ENCODE assay signal across 9 mouse cellular contexts in genomic region chr5:140771612-140772011, GRCm38 (mm10). TPM values are rescaled to one million over a fixed set of nuclear protein-coding genes. Genes with fewer than 3 reads are reported as not detected.
A peak's percentile ranks its signal among the peaks of the same experiment; 100 is the strongest.
DNase-seq lines count a peak whose midpoint lies in the region; ATAC-seq and TF ChIP-seq lines count a peak whose summit lies in the region.
"Had no signal": no experiment of that assay in that cellular context is flagged by ENCODE, and none has a peak within 500 bp of the region (broad histone marks: within the 10 kb centered on the region; RNA-seq: fewer than 3 reads in every experiment).

No protein-coding gene starts in this region.

- no peak for TF ChIP-seq CTCF in small intestine, adult 2 months (IDR thresholded peaks at IDR 0.05; ENCODE audit: extremely low read depth, insufficient read length, insufficient replicate concordance, low read depth, low read length)
- no peak for TF ChIP-seq CTCF in cerebellum, adult 2 months (IDR thresholded peaks at IDR 0.05; ENCODE audit: borderline replicate concordance, insufficient read depth, low read depth, low read length)

- TF ChIP-seq POLR2A in small intestine, adult 2 months (IDR thresholded peaks at IDR 0.05; ENCODE audit: low read depth, low read length) = no peak
- no peak for TF ChIP-seq POLR2A in cerebellum, adult 2 months (IDR thresholded peaks at IDR 0.05; ENCODE audit: borderline replicate concordance, insufficient read depth, low read length)

- WGBS in forebrain, embryonic 10.5 days = 77% methylated on average over 6 of the region's 6 CpGs
- WGBS in small intestine, adult 2 months = 66% methylated on average over 6 of the region's 6 CpGs
- WGBS in cerebellum, adult 2 months = 69% methylated on average over 6 of the region's 6 CpGs

- H3K36me3 ChIP-seq in megakaryocyte, embryonic 14.5 days (replicated peaks; ENCODE audit: low read length) = peaks cover 56% of the 10 kb centered on the region
- H3K36me3 ChIP-seq in forebrain, embryonic 10.5 days (replicated peaks) = peaks cover 7% of the 10 kb centered on the region; the same call in 1 of the 2 replicates
- no peaks in the 10 kb centered on the region for H3K36me3 ChIP-seq in small intestine, adult 2 months (ENCODE audit: control insufficient read depth, insufficient read depth, low read length)

- ATAC-seq in megakaryocyte, adult 5-6 weeks (ENCODE audit: poor library complexity, severe bottlenecking) = no peak
- ATAC-seq in frontal cortex, adult (ENCODE audit: low TSS enrichment) = no peak

- peaks cover 97% of the 10 kb centered on the region for H3K4me1 ChIP-seq in megakaryocyte, embryonic 14.5 days
- peaks cover 46% of the 10 kb centered on the region for H3K4me1 ChIP-seq in forebrain, embryonic 10.5 days
- peaks cover 2% of the 10 kb centered on the region; the same call in 1 of the 2 replicates for H3K4me1 ChIP-seq in small intestine, adult 2 months (ENCODE audit: control insufficient read depth, insufficient read depth, insufficient read length, low read length)
- peaks cover 21% of the 10 kb centered on the region for H3K4me1 ChIP-seq in cerebellum, adult 2 months (ENCODE audit: control insufficient read depth, insufficient read depth, low read length)

- no peaks in the 10 kb centered on the region for H3K27me3 ChIP-seq in megakaryocyte, embryonic 14.5 days (replicated peaks)
- no peaks in the 10 kb centered on the region for H3K27me3 ChIP-seq in forebrain, embryonic 10.5 days (ENCODE audit: poor library complexity, severe bottlenecking)
- H3K27me3 ChIP-seq in small intestine, adult 2 months (ENCODE audit: control insufficient read depth, insufficient read depth, low read length) = no peaks in the 10 kb centered on the region
- no peaks in the 10 kb centered on the region for H3K27me3 ChIP-seq in cerebellum, adult 2 months (ENCODE audit: control insufficient read depth, insufficient read depth, low read length)

- H3K9me3 ChIP-seq in megakaryocyte, embryonic 14.5 days = no peaks in the 10 kb centered on the region
- no peaks in the 10 kb centered on the region for H3K9me3 ChIP-seq in forebrain, embryonic 10.5 days

- DNase-seq in forebrain, embryonic 10.5 days (ENCODE audit: extremely low spot score, low spot score) = no peak
- peak; percentile 38 for DNase-seq in kidney, postnatal 14 days
- no peak for DNase-seq in urinary bladder, postnatal 10 days (ENCODE audit: low spot score)
- no peak for DNase-seq in cerebellum, adult 2 months

- H3K4me3 ChIP-seq in megakaryocyte, embryonic 14.5 days (replicated peaks) = peak overlapping the region; percentile 53
- H3K4me3 ChIP-seq in forebrain, embryonic 10.5 days = no peak overlapping the region
- H3K4me3 ChIP-seq in small intestine, adult 2 months (ENCODE audit: low read depth, low read length) = no peak overlapping the region
- no peak overlapping the region for H3K4me3 ChIP-seq in cerebellum, adult 2 months (replicated peaks; ENCODE audit: insufficient read depth, low read depth, low read length)
- H3K4me3 ChIP-seq: myocyte had no signal

- peak overlapping the region; percentile 62 for H3K27ac ChIP-seq in forebrain, embryonic 10.5 days
- peak overlapping the region; percentile 59 for H3K27ac ChIP-seq in small intestine, adult 2 months (ENCODE audit: insufficient read depth, low read depth, low read length)
- no peak overlapping the region for H3K27ac ChIP-seq in cerebellum, adult 2 months (ENCODE audit: insufficient read depth, low read length)

RNA-seq across cellular contexts. Expression of gene Amz1, which starts 47.7 kb away (rescaled TPM):
- 4.5 TPM in 1 of 2 replicates, not detected in the other for polyA plus RNA-seq in megakaryocyte, embryonic 14.5 days (2012; ENCODE audit: insufficient read depth, low replicate concordance)
- total RNA-seq in megakaryocyte, adult 5-6 weeks (2015) = 2.5 and 4.4 TPM in 2 replicates
- 3.0 and 4.4 TPM in 2 replicates for total RNA-seq in megakaryocyte, adult 5-6 weeks (2017)
- polyA plus RNA-seq in forebrain, embryonic 10.5 days (2016; fragmentation: Nextera tagmentation; extraction: Ambion mirVana) = 0.63 and 0.66 TPM in 2 replicates
- polyA plus RNA-seq in small intestine, adult 2 months (2012; rRNA removed) = 2.0 and 3.8 TPM in 2 replicates
- 4.6 TPM in 2 replicates for polyA plus RNA-seq in cerebellum, adult 2 months (2012; rRNA removed)

RNA-seq across cellular contexts. Expression of gene Gna12, which starts 58.6 kb away (rescaled TPM):
- 53.6 and 62.1 TPM in 2 replicates for polyA plus RNA-seq in megakaryocyte, embryonic 14.5 days (2012; ENCODE audit: insufficient read depth, low replicate concordance)
- 21.0 and 24.6 TPM in 2 replicates for total RNA-seq in megakaryocyte, adult 5-6 weeks (2015)
- 15.9 and 20.3 TPM in 2 replicates for total RNA-seq in megakaryocyte, adult 5-6 weeks (2017)
- polyA plus RNA-seq in forebrain, embryonic 10.5 days (2016; fragmentation: Nextera tagmentation; extraction: Ambion mirVana) = 6.1 and 7.6 TPM in 2 replicates
- polyA plus RNA-seq in small intestine, adult 2 months (2012; rRNA removed) = 27.8 and 34.8 TPM in 2 replicates
- 104 and 123 TPM in 2 replicates for polyA plus RNA-seq in cerebellum, adult 2 months (2012; rRNA removed)
